Mouse (Mus musculus) ovary, postnatal 36 days (tissue): ENCODE measurements around the gene Tmem82.

Experiments
- DNase-seq: peaks from one replicate; pipeline ENCODE4 v3.0.0; 2022; ENCODE audit warnings: low spot score, mixed read lengths

The Tmem82 gene

DNA sequence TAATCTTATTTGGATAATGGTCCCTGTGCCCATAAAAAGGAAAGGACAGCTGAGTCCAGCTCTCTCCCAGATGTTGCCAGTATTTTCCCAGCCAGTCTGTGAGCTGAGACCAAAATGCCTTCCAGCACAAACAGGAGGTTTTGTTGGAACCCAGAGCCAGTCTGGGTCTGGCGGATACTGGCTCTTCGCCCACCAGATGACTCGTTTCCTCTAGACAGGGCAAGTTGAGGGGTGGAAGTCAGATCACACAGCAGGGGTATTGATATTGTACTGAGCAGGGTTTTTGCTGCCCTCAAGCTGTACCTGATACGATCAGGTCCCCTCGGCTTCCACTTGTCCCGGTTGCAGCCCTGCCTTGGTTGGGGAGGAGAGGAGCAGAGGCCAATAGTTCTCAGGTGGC lies 8.9 kb downstream of the Tmem82 start:
- DNase-seq = no peak

GRCm38 (mm10) chr4:141605861-141606260 lies 12.6 kb downstream of the Tmem82 start, which contains the start of gene Fblim1:
Gene Fblim1 (minus strand): TSS chr4:141606096.
- no peak for DNase-seq

DNA sequence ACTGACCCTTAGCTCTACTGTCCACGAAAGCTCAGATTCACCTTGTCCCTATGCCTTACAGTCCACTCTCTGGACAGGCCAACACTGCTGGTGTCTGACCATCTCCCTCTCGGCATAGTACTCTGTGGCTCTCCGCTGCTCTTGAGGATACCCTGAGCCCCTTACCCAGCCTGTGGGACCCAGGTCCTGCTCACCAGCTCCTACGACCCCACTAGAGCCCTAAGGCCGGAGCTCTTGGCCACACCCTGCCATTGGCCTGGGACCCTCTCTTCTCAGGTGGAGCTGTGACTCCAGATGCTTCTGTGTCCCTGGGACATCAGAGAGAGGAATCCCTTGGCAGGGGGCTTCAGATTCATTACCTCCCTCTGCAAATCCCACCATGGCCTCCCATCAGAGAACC lies 13.0 kb downstream of the Tmem82 start:
- DNase-seq = no peak

DNA sequence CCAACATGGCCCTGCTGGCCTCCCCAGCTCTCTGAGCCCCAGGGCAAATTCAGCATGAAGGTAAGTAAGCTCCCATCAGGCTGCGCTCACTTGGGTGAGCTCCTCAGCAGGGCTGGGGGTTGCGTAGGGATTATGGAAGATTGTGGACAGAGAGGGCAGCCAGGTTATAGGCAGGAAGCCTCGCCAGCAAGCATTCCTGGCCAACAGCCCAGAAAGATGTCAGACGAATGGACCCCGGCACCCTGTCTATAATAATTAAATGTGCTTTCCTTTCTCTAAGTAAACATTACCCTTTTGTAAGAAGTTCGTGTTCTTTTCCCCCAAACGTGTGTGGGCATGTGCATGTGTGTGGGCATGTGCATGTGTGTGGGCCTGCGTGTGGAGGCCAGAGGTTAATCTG lies 13.9 kb downstream of the Tmem82 start:
- DNase-seq = no peak

DNA sequence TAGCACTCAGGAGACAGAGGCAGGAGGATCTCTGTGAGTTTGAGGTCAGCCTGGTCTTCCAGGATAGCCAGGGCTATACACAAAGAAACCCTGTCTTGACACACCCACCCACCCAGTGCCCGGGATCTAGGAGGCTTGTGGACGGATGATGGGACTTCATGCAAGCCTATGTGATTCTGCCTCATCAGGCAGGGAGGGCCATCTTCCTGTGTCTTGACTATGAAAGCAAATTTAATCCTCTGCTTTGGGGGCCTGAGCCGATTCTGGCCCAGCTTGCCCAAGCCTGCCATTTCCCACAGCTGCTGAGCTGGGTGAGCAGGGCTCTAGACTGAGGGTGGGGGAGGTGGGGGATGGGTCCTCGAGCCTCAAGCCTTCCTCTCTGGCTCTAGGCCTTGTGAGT lies 14.5 kb downstream of the Tmem82 start:
- no peak for DNase-seq

- no peak for DNase-seq
Measured at GRCm38 (mm10) chr4:141602523-141603223, 15.8 kb downstream of the Tmem82 start.

DNA sequence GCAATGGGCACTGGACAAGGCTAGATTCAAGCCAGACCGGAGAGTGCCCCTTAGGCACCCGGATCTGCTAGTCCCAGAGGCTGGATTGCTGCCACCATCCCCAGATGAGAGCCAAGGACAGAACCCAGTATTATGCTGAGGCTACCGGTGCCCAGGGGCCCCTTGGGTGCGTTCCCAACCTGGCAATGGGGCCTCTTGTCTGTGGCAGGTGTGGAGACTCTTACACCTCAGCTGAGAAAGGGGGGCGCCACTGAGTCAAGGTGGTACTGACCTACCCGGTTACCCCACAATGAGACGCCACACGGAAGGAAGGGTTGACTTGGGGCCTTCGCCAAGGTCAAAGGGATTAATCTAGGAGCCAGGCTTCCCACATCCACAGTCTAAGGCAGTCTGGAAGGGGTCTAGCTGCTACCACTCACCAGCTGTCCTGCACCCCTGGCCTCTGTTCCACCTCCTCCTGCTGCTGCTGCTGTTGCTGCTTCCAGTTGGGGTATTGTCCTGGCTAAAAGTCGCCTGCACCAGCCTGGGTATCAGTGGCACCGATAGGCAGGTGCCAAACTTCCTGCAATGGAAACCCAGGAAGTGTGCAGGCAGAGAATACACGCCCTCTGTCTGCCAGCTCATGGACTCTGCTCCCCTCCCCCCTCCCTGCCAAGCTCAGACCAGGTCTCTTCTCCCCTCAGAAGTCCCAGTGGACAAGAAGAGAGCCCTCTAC lies 17.1 kb downstream of the Tmem82 start:
- no peak for DNase-seq

- DNase-seq = no peak
Measured at GRCm38 (mm10) chr4:141600364-141600763, 18.1 kb downstream of the Tmem82 start.

- DNase-seq = peak; percentile 34
Measured at GRCm38 (mm10) chr4:141599251-141600141, 18.9 kb downstream of the Tmem82 start.

- DNase-seq = no peak
Measured at GRCm38 (mm10) chr4:141598894-141599250, 19.6 kb downstream of the Tmem82 start.

GRCm38 (mm10) chr4:141598199-141598893 lies 20.1 kb downstream of the Tmem82 start:
- DNase-seq = no peak

GRCm38 (mm10) chr4:141596700-141597328 lies 21.6 kb downstream of the Tmem82 start:
- no peak for DNase-seq

DNA sequence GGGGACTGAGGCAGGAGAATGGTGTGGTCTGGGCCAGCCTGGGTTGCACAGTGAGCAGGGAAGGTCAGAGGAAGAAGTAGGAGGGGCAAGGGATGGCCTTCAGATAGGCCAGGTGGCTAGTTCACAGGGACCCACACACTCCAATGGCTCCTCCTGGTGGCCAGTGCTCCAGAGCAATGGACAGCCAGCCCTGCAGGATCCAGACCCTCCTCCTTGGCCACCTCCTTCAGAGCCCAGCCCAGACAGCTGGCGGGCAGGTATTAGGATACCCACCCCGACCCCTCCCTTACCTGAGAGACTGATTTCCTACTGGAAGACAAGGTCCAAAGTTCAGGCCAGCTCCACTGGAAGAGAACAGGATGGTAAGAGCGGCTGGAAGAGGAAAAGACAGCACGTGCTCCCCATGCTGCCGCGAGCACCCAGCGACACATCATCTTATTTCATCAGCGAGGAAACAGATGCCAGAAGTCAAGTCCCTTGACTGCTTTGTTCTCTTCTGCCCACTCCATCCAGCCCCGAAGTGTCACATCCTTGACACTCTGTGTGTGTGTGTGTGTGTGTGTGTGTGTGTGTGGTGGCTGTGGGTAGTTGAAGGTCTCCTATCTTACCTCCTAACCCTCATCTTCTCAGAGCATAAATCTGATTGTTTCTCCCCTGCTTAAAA lies 22.7 kb downstream of the Tmem82 start:
- no peak for DNase-seq

DNA sequence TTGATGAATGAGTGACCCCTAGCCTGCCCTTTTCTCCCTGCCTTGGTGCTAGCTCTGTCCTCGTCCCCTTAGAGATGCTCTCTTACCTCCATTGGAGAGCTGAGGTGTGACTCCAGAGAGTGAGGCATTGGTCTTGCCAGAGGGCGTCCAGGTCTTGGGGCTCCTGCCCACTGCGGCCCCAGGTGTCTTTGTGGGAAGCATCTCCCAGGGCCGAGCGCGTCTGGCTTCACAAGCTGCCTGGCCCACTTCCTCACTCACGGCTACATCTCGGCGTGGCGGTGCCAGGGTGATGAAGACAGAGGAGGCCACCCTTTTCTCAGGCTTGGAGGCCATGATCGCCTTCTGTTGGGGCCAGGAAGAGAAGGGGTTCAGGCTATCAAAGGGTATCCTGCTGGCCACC lies 23.3 kb downstream of the Tmem82 start:
- no peak for DNase-seq

- DNase-seq = no peak
Measured at GRCm38 (mm10) chr4:141591547-141591946, 26.9 kb downstream of the Tmem82 start.

DNA sequence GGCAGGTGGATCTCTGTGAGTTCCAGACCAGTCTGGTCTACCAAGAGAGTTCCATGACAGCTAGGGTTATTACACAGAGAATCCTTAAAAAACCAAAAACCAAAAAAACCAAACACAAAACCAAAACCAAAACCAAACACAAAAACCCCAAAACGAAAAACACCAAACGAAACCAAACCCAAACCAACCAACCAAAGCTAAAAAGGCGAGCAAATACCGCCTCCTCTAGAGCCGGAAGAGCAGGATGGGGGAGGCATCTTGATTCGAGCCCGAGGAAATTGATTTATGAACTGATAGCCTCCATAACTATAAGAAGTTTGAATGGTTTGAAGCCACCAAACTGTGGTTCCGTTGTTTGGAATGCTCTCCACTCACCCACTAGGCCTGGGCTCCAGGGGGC lies 34.5 kb downstream of the Tmem82 start:
- DNase-seq = no peak

- DNase-seq = no peak
Measured at GRCm38 (mm10) chr4:141581051-141581450, 37.4 kb downstream of the Tmem82 start.

- DNase-seq = no peak
Measured at GRCm38 (mm10) chr4:141578833-141579232, 39.6 kb downstream of the Tmem82 start.

DNA sequence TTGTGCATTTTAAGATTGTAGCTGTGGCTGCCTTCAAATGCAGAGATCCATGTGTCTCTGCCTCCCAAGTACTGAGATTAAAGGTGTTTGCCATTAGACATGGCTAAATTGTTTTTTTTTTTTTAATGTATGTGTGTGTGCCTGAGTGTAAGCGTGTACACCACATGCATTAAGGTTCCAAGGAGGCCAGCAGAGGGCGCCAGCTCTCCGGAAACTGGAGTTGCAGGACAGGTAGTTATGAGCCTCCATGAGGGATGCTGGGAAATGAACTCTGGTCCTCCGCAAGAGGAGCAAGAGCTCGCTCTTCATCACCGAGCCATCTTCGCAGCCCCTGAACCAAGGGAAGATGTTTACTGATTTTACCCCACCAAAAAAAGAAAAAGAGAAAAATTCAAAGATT lies 41.6 kb downstream of the Tmem82 start:
- DNase-seq = no peak

- no peak for DNase-seq
Measured at GRCm38 (mm10) chr4:141576404-141576803, 42.0 kb downstream of the Tmem82 start.
